Mouse (Mus musculus) cerebellum, adult 2 months (tissue): ENCODE measurements around the gene Aox3. TPM values are rescaled to one million over a fixed set of nuclear protein-coding genes. Genes with fewer than 3 reads are reported as not detected.

ENCODE experiments used
- DNase-seq, 2 experiments: peaks; one replicate each; pipeline ENCODE4 v3.0.0; 2021
- H3K27ac ChIP-seq: fragments of 200-500 bp; 2 replicates; pipeline ENCODE4 v1.5.1; 2012; ENCODE audit warnings: low read length, control low read depth, inconsistent platforms; ENCODE audit not compliant: insufficient read depth
- H3K27me3 ChIP-seq: fragments of 200-500 bp; 2 replicates; pipeline ENCODE4 v1.6.1; 2012; ENCODE audit warnings: inconsistent platforms, mild to moderate bottlenecking, low read length, moderate library complexity; ENCODE audit not compliant: control insufficient read depth, insufficient read depth
- H3K4me1 ChIP-seq: fragments of 200-500 bp; 2 replicates; pipeline ENCODE4 v1.6.1; 2011; ENCODE audit warnings: low read length; ENCODE audit not compliant: control insufficient read depth, insufficient read depth
- H3K4me3 ChIP-seq: fragments of 200-500 bp; replicated peaks from 2 replicates; pipeline ENCODE3; 2011; ENCODE audit warnings: mild to moderate bottlenecking, low read depth, low read length, control low read depth; ENCODE audit not compliant: insufficient read depth
- CTCF ChIP-seq: fragments of 200-500 bp; IDR thresholded peaks from 2 replicates; pipeline ENCODE4 v1.5.1; 2011; ENCODE audit warnings: low read depth, mild to moderate bottlenecking, control low read depth, low read length, moderate library complexity, borderline replicate concordance; ENCODE audit not compliant: insufficient read depth
- POLR2A ChIP-seq: fragments of 200-500 bp; IDR thresholded peaks from 2 replicates; pipeline ENCODE4 v1.6.1; 2011; ENCODE audit warnings: low read length, control low read depth, borderline replicate concordance; ENCODE audit not compliant: insufficient read depth
- WGBS: fragments of 180-500 bp; shearing (Covaris S2); methylation state at CpG from one replicate; pipeline ENCODE4 v1.1.7; 2018; 5-methylcytosine and 5-hydroxymethylcytosine counted together
- polyA plus RNA-seq: library from polyadenylated mRNA; depleted of rRNA; stranded (reverse); fragments of >200 nt; gene quantifications from 2 replicates; pipeline ENCODE4 v1.2.3, GENCODE M21; 2012

The Aox3 gene
- polyA plus RNA-seq, 1 experiment = 0.33 TPM

GRCm38 (mm10) chr1:58090191-58090590 is 22.7 kb upstream of the Aox3 start:
- H3K4me3 ChIP-seq = no peak overlapping the region
- no peaks in the 10 kb centered on the region for H3K27me3 ChIP-seq
- no peak for DNase-seq
- no peak overlapping the region for H3K27ac ChIP-seq
- H3K4me1 ChIP-seq = no peaks in the 10 kb centered on the region
- TF ChIP-seq POLR2A (no peak), CTCF (no peak)
- WGBS = 80% methylated on average over 4 of the region's 4 CpGs

- Histone ChIP-seq H3K4me3 (no peak overlapping the region), H3K4me1 (no peaks in the 10 kb centered on the region), H3K27me3 (no peaks in the 10 kb centered on the region), H3K27ac (no peak overlapping the region)
- 82% methylated on average over 3 of the region's 3 CpGs for WGBS
- no peak for DNase-seq
- no peak for TF ChIP-seq POLR2A
- no peak for TF ChIP-seq CTCF
These were observed 21.7 kb upstream of the Aox3 start for GRCm38 (mm10) chr1:58091213-58091612.

- 66% methylated on average over 2 of the region's 2 CpGs for WGBS
- DNase-seq = no peak
- TF ChIP-seq CTCF (no peak), POLR2A (no peak)
- H3K27me3 ChIP-seq = no peaks in the 10 kb centered on the region
- no peak overlapping the region for H3K27ac ChIP-seq
- H3K4me1 ChIP-seq = no peaks in the 10 kb centered on the region
- H3K4me3 ChIP-seq = no peak overlapping the region
These were observed 20.9 kb upstream of the Aox3 start for GRCm38 (mm10) chr1:58091992-58092560.

- no peak overlapping the region for H3K4me3 ChIP-seq
- TF ChIP-seq POLR2A = no peak
- TF ChIP-seq CTCF = no peak
- H3K27me3 ChIP-seq = no peaks in the 10 kb centered on the region
- no peaks in the 10 kb centered on the region for H3K4me1 ChIP-seq
- H3K27ac ChIP-seq = no peak overlapping the region
- WGBS = 92% methylated on average over 6 of the region's 6 CpGs
- no peak for DNase-seq
These were observed 15.6 kb upstream of the Aox3 start for GRCm38 (mm10) chr1:58097338-58097737.

DNA sequence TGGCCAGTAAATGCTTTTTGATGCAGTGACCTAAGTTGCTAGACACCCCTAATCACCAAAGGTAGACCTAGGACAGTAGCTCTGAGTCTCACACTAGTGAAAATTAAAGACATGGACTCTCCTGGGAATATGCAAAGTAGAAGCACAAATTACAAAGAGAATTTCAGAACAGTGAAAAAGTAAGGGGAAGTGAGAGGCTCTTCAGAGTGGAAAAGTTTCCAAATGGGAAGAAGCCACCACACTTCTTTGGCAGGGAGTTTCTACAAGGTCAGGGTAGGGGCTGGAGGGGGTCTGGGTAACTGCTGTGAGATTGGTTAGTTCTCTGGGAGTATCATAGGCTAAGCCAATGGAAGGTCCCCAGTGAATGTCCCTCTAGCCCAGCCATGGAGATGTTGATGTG is 13.8 kb upstream of the Aox3 start:
- Histone ChIP-seq H3K27me3 (no peaks in the 10 kb centered on the region), H3K27ac (no peak overlapping the region), H3K4me1 (no peaks in the 10 kb centered on the region), H3K4me3 (no peak overlapping the region)
- DNase-seq = no peak
- no peak for TF ChIP-seq POLR2A
- TF ChIP-seq CTCF = no peak

DNA sequence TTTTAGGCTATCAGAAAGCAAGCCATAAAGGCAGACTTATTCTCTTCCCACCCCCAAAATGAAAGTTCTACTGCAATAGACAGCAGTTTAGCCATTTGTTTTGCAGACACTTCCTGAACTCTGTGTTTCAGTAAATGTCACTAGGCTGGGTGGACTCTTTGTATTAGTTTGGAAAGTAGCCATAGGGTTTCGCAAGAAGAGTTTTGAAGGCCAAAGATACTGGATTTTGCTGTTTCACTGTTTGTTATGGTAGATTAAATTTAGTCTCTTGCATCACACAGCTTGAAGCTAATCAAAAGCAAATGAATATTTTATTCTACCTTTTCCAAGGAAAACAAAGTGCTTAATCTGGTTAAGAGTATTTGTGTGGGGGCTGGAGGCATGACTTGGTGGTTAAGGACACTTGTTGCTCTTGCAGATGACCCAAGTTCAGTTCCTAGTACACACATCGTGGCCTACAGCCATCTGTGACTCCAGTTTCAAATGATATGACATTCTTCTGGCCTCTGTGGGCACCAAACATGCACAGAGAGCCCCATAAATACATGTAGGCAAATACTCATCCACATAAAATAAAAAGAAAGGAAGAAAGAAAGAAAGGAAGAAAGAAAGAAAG is 11.3 kb upstream of the Aox3 start:
- no peak for DNase-seq
- TF ChIP-seq CTCF (no peak), POLR2A (no peak)
- H3K27ac ChIP-seq = no peak overlapping the region
- H3K4me3 ChIP-seq = no peak overlapping the region
- no peaks in the 10 kb centered on the region for H3K27me3 ChIP-seq
- WGBS = 57% methylated on average over 2 of the region's 2 CpGs
- no peaks in the 10 kb centered on the region for H3K4me1 ChIP-seq

DNA sequence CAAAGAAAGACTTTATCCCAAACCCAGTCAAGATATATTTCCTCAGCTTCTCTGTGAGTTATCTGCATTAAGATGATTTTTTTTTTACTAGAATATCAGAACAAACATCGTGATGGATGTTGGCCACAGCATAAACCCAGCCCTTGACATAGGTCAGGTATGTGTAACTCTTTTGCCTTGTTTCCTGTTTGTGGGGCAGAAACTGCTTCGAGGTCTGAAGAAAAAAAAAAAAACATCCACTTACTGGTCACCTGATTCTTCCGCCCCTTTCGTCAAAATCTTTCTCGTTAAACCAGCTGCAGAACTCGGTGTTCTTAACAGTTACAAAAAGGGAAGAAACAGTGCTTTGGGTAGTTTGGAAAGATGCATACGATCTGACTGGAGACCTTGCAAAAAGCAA is 10.4 kb upstream of the Aox3 start:
- WGBS = 84% methylated on average over 7 of the region's 7 CpGs
- Histone ChIP-seq H3K27me3 (no peaks in the 10 kb centered on the region), H3K4me3 (no peak overlapping the region), H3K4me1 (no peaks in the 10 kb centered on the region), H3K27ac (no peak overlapping the region)
- TF ChIP-seq CTCF (no peak), POLR2A (no peak)
- no peak for DNase-seq

GRCm38 (mm10) chr1:58105685-58106084 is 7.2 kb upstream of the Aox3 start:
- no peak for TF ChIP-seq CTCF
- TF ChIP-seq POLR2A = no peak
- Histone ChIP-seq H3K4me1 (no peaks in the 10 kb centered on the region), H3K27ac (no peak overlapping the region), H3K4me3 (no peak overlapping the region), H3K27me3 (no peaks in the 10 kb centered on the region)
- 89% methylated on average over 6 of the region's 6 CpGs for WGBS
- no peak for DNase-seq
